Mouse (Mus musculus) ES-Bruce4 (cell line): ENCODE results near the gene Olfr789.

ENCODE experiments used
- CTCF ChIP-seq: IDR thresholded peaks from one replicate; pipeline ENCODE4 v1.8.1; 2011; ENCODE audit warnings: low read depth, low read length
- POLR2A ChIP-seq: IDR thresholded peaks from one replicate; pipeline ENCODE4 v1.8.1; 2011; ENCODE audit warnings: low read length; ENCODE audit not compliant: insufficient read depth

DNA sequence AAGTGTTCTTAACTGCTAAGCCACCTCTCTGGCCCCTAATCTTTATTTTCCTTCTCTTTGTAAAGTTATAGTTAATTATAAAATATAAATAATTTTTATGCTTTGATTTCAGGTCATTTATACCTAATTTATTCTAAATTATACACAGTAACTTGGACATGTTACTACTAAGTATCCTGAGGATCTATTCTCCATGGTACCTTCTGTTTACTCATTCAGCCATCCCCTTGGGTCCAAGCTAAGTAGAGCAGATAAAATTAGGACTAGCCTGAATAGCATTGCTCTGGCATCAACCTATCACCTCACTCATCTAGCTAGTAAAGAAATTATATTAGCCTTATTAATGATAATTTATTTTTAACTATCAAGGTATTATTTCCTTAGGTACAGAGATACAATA lies 13.6 kb downstream of the Olfr789 start, which contains the start of gene Olfr790:
- TF ChIP-seq CTCF (no peak), POLR2A (no peak)
